ENCODE assay signal across 20 mouse cellular contexts in genomic region chr10:26810059-26810458, GRCm38 (mm10).
"Had no signal": no experiment of that assay in that cellular context is flagged by ENCODE, and none has a peak within 500 bp of the region (broad histone marks: within the 10 kb centered on the region; RNA-seq: fewer than 3 reads in every experiment).

No protein-coding gene starts in this region.

- H3K27me3 ChIP-seq: liver, embryonic 15.5 days; lung, embryonic 15.5 days; megakaryocyte, embryonic 14.5 days; midbrain, embryonic 13.5 days; midbrain, embryonic 15.5 days; neural tube, embryonic 13.5 days; neural tube, embryonic 15.5 days had no signal

- DNase-seq: liver, postnatal 0 days; lung, adult 2 months; lung, postnatal 4 days; retina, postnatal 1 day; right cerebral cortex, adult 18-20 months; right cerebral cortex, postnatal 25 days; right cerebral cortex, postnatal 4 days; spleen, adult 18-20 months; thymus, adult 18-20 months; thymus, postnatal 14 days; thymus, postnatal 36 days had no signal

- H3K36me3 ChIP-seq: liver, embryonic 15.5 days; lung, embryonic 15.5 days; midbrain, embryonic 13.5 days; midbrain, embryonic 15.5 days; neural tube, embryonic 13.5 days; neural tube, embryonic 15.5 days had no signal

- H3K4me2 ChIP-seq: liver, embryonic 15.5 days; lung, embryonic 15.5 days; midbrain, embryonic 11.5 days; midbrain, embryonic 13.5 days; midbrain, embryonic 15.5 days; neural tube, embryonic 13.5 days; neural tube, embryonic 15.5 days had no signal

- ATAC-seq: liver, postnatal 0 days; lung, postnatal 0 days; midbrain, embryonic 13.5 days; midbrain, embryonic 15.5 days had no signal

- H3K9ac ChIP-seq: liver, embryonic 15.5 days; liver, postnatal 0 days; lung, embryonic 15.5 days; midbrain, embryonic 13.5 days; midbrain, embryonic 15.5 days; neural tube, embryonic 13.5 days; neural tube, embryonic 15.5 days had no signal

- H3K9me3 ChIP-seq: liver, embryonic 15.5 days; lung, embryonic 15.5 days; megakaryocyte, embryonic 14.5 days; midbrain, embryonic 13.5 days; midbrain, embryonic 15.5 days; neural tube, embryonic 13.5 days; neural tube, embryonic 15.5 days had no signal

- H3K4me3 ChIP-seq: liver, embryonic 15.5 days; lung, embryonic 15.5 days; megakaryocyte, embryonic 14.5 days; midbrain, embryonic 13.5 days; midbrain, embryonic 15.5 days; neural tube, embryonic 13.5 days; neural tube, embryonic 15.5 days had no signal

- H3K27ac ChIP-seq: liver, embryonic 15.5 days; midbrain, embryonic 13.5 days; midbrain, embryonic 15.5 days; neural tube, embryonic 13.5 days; neural tube, embryonic 15.5 days had no signal

- H3K4me1 ChIP-seq: liver, embryonic 15.5 days; midbrain, embryonic 13.5 days; midbrain, embryonic 15.5 days; neural tube, embryonic 13.5 days; neural tube, embryonic 15.5 days had no signal
